Mouse (Mus musculus): ENCODE measurements around the gene 4921524J17Rik. TPM values are rescaled to one million over a fixed set of nuclear protein-coding genes. Genes with fewer than 3 reads are reported as not detected.

4921524J17Rik gene
- polyA plus RNA-seq, 1 experiment from 2014 or later, result 42.8 TPM

- Histone ChIP-seq H3K4me1 (no peaks in the 10 kb centered on the region), H3K9me3 (replicated peaks) (no peaks in the 10 kb centered on the region), H3K9ac (no peak overlapping the region), H3K27me3 (no peaks in the 10 kb centered on the region), H3K4me2 (replicated peaks) (no peak overlapping the region), H3K4me3 (no peak overlapping the region), H3K36me3 (no peaks in the 10 kb centered on the region), H3K27ac (no peak overlapping the region)
- 89% methylated on average over 1 of the region's 1 CpGs for WGBS
- no peak for ATAC-seq (ENCODE audit: low FRiP score)
Measured at GRCm38 (mm10) chr8:85462441-85462840, 29.8 kb upstream of the 4921524J17Rik start.

DNA sequence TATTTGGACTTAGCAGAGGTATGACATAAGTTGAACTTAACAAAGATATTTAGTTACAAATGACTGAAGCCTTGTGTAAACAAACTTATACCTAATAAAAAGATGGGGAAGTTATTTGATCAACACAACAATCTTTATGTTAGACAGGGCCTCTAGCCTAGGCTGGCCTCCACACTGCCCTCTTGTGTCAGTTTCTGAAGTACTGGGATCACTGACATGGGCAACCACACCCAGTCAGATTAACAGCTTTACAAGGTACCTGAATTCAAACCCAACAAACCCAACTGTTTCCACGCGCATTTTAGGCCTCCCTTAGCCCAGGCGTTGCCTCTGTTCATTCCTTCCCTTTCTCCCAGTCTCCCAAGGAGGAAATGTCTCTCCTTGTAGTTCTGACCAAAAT lies 28.7 kb upstream of the 4921524J17Rik start:
- no peaks in the 10 kb centered on the region for H3K27me3 ChIP-seq
- H3K27ac ChIP-seq, result no peak overlapping the region
- WGBS, result 75% methylated on average over 3 of the region's 3 CpGs
- no peaks in the 10 kb centered on the region for H3K4me1 ChIP-seq
- no peak overlapping the region for H3K9ac ChIP-seq
- H3K4me2 ChIP-seq (replicated peaks), result no peak overlapping the region
- ATAC-seq (ENCODE audit: low FRiP score), result no peak
- H3K9me3 ChIP-seq (replicated peaks), result no peaks in the 10 kb centered on the region
- no peak overlapping the region for H3K4me3 ChIP-seq
- no peaks in the 10 kb centered on the region for H3K36me3 ChIP-seq

DNA sequence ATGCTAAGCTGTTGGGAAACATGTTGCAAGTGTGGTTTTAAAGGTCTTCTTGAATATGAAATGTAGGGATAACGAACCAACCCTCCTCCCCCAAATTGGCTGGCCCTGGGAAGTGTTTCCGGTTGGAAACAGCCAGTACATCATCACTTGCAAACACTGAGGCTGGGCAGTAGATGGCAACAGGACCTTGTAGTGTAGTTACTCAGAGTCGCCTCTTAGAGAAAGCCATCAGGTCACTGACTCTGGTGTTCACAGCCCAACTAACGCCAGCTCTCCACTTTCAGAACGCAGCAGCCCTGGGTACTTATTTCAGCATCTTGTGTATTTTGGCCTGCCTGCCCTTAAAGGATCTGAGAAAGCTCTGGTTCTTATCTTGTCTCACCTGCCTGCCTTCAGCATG lies 28.2 kb upstream of the 4921524J17Rik start:
- no peak for ATAC-seq (ENCODE audit: low FRiP score)
- 45% methylated on average over 5 of the region's 5 CpGs for WGBS
- Histone ChIP-seq H3K4me1 (no peaks in the 10 kb centered on the region), H3K36me3 (no peaks in the 10 kb centered on the region), H3K27me3 (no peaks in the 10 kb centered on the region), H3K9ac (no peak overlapping the region), H3K4me2 (replicated peaks) (no peak overlapping the region), H3K9me3 (replicated peaks) (no peaks in the 10 kb centered on the region), H3K4me3 (no peak overlapping the region), H3K27ac (no peak overlapping the region)

GRCm38 (mm10) chr8:85459582-85459981 lies 26.9 kb upstream of the 4921524J17Rik start:
- Histone ChIP-seq H3K27ac (no peak overlapping the region), H3K27me3 (no peaks in the 10 kb centered on the region), H3K4me3 (no peak overlapping the region), H3K4me1 (no peaks in the 10 kb centered on the region), H3K9ac (no peak overlapping the region), H3K36me3 (no peaks in the 10 kb centered on the region), H3K4me2 (replicated peaks) (no peak overlapping the region), H3K9me3 (replicated peaks) (no peaks in the 10 kb centered on the region)
- ATAC-seq (ENCODE audit: low FRiP score), result no peak
- WGBS, result 75% methylated on average over 3 of the region's 3 CpGs

GRCm38 (mm10) chr8:85456536-85456935 lies 23.9 kb upstream of the 4921524J17Rik start:
- H3K9ac ChIP-seq, result no peak overlapping the region
- no peaks in the 10 kb centered on the region for H3K9me3 ChIP-seq (replicated peaks)
- no peak for ATAC-seq (ENCODE audit: low FRiP score)
- peaks cover 6% of the 10 kb centered on the region for H3K4me1 ChIP-seq
- H3K27me3 ChIP-seq, result no peaks in the 10 kb centered on the region
- no peak overlapping the region for H3K4me3 ChIP-seq
- H3K4me2 ChIP-seq (replicated peaks), result no peak overlapping the region
- 13% methylated on average over 14 of the region's 14 CpGs for WGBS
- H3K36me3 ChIP-seq, result no peaks in the 10 kb centered on the region
- no peak overlapping the region for H3K27ac ChIP-seq

DNA sequence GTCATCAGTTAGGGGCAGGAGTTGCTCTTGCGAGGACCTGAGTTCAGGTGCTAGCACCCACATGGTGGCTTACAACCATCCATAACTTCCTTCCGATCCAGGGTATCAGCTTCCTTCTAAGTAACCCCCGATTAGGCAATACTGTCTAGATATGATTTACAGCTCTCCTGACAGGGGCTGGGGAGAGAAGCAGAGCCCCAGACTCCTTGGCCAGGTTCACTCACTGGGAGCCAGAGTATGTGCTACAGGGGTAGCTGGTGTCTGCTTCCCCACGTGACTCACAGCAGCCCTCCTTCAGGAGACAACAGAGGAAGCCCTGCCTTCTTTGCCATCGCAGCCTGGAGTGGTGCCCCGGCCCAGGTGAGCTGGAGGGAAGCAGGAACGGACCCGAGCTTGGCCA lies 22.1 kb upstream of the 4921524J17Rik start:
- no peak for ATAC-seq (ENCODE audit: low FRiP score)
- Histone ChIP-seq H3K4me3 (no peak overlapping the region), H3K9ac (no peak overlapping the region), H3K27me3 (no peaks in the 10 kb centered on the region), H3K4me1 (peaks cover 6% of the 10 kb centered on the region), H3K9me3 (replicated peaks) (no peaks in the 10 kb centered on the region), H3K4me2 (replicated peaks) (no peak overlapping the region), H3K36me3 (no peaks in the 10 kb centered on the region), H3K27ac (no peak overlapping the region)
- 77% methylated on average over 8 of the region's 8 CpGs for WGBS

- Histone ChIP-seq H3K4me1 (peaks cover 6% of the 10 kb centered on the region), H3K36me3 (no peaks in the 10 kb centered on the region), H3K27ac (no peak overlapping the region), H3K4me3 (no peak overlapping the region), H3K27me3 (no peaks in the 10 kb centered on the region), H3K4me2 (replicated peaks) (no peak overlapping the region), H3K9me3 (replicated peaks) (no peaks in the 10 kb centered on the region), H3K9ac (no peak overlapping the region)
- WGBS, result 57% methylated on average over 2 of the region's 2 CpGs
- ATAC-seq (ENCODE audit: low FRiP score), result no peak
Measured at GRCm38 (mm10) chr8:85453256-85453655, 20.6 kb upstream of the 4921524J17Rik start.

GRCm38 (mm10) chr8:85452328-85452727 lies 19.7 kb upstream of the 4921524J17Rik start:
- peak overlapping the region; percentile 43 for H3K4me2 ChIP-seq (replicated peaks)
- H3K9me3 ChIP-seq (replicated peaks), result no peaks in the 10 kb centered on the region
- no peak overlapping the region; the same call in 1 of the 2 replicates for H3K9ac ChIP-seq
- H3K4me3 ChIP-seq, result no peak overlapping the region
- no peak overlapping the region for H3K27ac ChIP-seq
- WGBS, result 24% methylated on average over 12 of the region's 14 CpGs
- ATAC-seq (ENCODE audit: low FRiP score), result no peak
- H3K36me3 ChIP-seq, result no peaks in the 10 kb centered on the region
- H3K27me3 ChIP-seq, result no peaks in the 10 kb centered on the region
- H3K4me1 ChIP-seq, result peaks cover 6% of the 10 kb centered on the region

DNA sequence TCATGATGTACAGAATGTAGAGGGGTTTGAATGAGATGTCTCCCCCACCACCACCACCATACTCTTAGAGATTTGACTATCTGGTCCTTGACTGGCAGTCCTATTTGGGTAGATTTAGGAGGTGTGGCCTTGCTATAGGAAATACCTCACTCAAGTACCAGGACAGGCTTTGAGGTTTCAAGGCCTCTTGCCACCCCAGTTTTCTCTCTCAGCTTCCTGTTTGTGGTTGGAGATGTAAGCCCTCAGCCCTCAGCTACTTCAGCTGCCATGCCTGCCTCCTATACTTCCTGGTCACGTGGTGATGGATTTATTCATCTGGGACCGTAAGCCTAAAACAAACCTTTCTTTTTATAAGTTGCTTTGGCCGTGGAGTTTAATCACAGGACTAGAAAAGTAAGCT lies 17.7 kb upstream of the 4921524J17Rik start:
- 91% methylated on average over 3 of the region's 3 CpGs for WGBS
- no peak overlapping the region for H3K9ac ChIP-seq
- ATAC-seq (ENCODE audit: low FRiP score), result no peak

GRCm38 (mm10) chr8:85445936-85446685 lies 13.5 kb upstream of the 4921524J17Rik start:
- Histone ChIP-seq H3K27me3 (no peaks in the 10 kb centered on the region), H3K4me2 (replicated peaks) (no peak overlapping the region), H3K4me3 (no peak overlapping the region), H3K9ac (no peak overlapping the region), H3K27ac (no peak overlapping the region), H3K9me3 (replicated peaks) (no peaks in the 10 kb centered on the region), H3K4me1 (0 out of 2 replicates have a peak, but pooled peaks cover 2% of the 10 kb centered on the region), H3K36me3 (no peaks in the 10 kb centered on the region)
- no peak for ATAC-seq (ENCODE audit: low FRiP score)
- WGBS, result 85% methylated on average over 15 of the region's 15 CpGs

More for the DNA sequence above, 17.7 kb upstream of the 4921524J17Rik start:
- Histone ChIP-seq H3K4me2 (replicated peaks) (no peak overlapping the region), H3K36me3 (no peaks in the 10 kb centered on the region), H3K27ac (no peak overlapping the region), H3K9me3 (replicated peaks) (no peaks in the 10 kb centered on the region), H3K4me1 (peaks cover 6% of the 10 kb centered on the region), H3K27me3 (no peaks in the 10 kb centered on the region), H3K4me3 (no peak overlapping the region)

DNA sequence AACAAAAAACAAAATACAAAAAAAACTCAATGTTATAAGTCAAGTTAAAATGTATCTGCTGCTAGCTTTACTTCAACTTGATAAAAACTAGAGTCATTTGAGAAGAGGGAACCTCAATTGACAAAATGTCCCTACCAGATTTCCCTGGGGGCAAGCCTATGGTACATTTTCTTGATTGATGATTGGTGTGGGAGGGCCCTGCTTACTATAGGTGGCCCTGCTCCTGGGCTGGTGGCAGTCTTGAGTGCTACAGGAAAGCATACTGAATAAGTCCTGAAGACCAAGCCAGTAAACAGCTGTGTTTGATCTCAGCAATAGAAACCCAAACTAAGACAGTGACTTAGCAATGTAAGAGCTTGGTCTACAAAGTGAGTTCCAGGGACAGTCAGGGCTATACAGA lies 11.5 kb upstream of the 4921524J17Rik start:
- 0 out of 2 replicates have a peak, but pooled peaks cover 2% of the 10 kb centered on the region for H3K4me1 ChIP-seq
- H3K36me3 ChIP-seq, result no peaks in the 10 kb centered on the region
- H3K9ac ChIP-seq, result no peak overlapping the region
- no peak overlapping the region for H3K4me2 ChIP-seq (replicated peaks)
- no peak overlapping the region for H3K4me3 ChIP-seq
- H3K9me3 ChIP-seq (replicated peaks), result no peaks in the 10 kb centered on the region
- no peaks in the 10 kb centered on the region for H3K27me3 ChIP-seq
- no peak overlapping the region for H3K27ac ChIP-seq
- no peak for ATAC-seq (ENCODE audit: low FRiP score)

DNA sequence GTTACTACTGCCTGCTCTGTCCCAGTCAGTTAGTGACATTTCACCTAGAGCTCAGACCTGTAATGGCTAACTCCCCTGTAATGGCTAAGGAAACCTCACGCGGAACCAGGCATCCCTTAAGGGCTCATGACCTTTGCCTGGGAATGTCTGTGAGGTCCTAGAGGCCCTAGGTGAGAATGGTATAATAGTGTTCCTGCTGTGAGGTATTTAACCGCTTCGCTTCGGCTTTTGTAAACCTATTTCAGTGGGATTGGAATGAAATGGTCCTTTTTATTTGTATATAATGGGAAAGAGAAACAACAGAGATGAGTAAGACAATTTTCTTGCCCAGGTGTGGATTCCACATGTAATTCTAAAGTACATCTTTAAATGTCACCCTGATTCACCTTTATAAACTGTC lies 8.9 kb upstream of the 4921524J17Rik start:
- Histone ChIP-seq H3K4me1 (0 out of 2 replicates have a peak, but pooled peaks cover 2% of the 10 kb centered on the region), H3K4me3 (no peak overlapping the region), H3K27me3 (no peaks in the 10 kb centered on the region), H3K9me3 (replicated peaks) (no peaks in the 10 kb centered on the region), H3K4me2 (replicated peaks) (no peak overlapping the region), H3K9ac (no peak overlapping the region), H3K36me3 (no peaks in the 10 kb centered on the region), H3K27ac (no peak overlapping the region)
- ATAC-seq (ENCODE audit: low FRiP score), result no peak
- 49% methylated on average over 5 of the region's 5 CpGs for WGBS

- H3K27me3 ChIP-seq, result no peaks in the 10 kb centered on the region
- ATAC-seq (ENCODE audit: low FRiP score), result no peak
- no peak overlapping the region for H3K9ac ChIP-seq
- H3K4me1 ChIP-seq, result peaks cover 8% of the 10 kb centered on the region
- no peaks in the 10 kb centered on the region for H3K9me3 ChIP-seq (replicated peaks)
- H3K27ac ChIP-seq, result no peak overlapping the region
- 51% methylated on average over 5 of the region's 5 CpGs for WGBS
- no peak overlapping the region for H3K4me2 ChIP-seq (replicated peaks)
- H3K36me3 ChIP-seq, result no peaks in the 10 kb centered on the region
- H3K4me3 ChIP-seq, result no peak overlapping the region
Measured at GRCm38 (mm10) chr8:85435736-85436135, 3.1 kb upstream of the 4921524J17Rik start.
